Mouse (Mus musculus): ENCODE results near the gene Fam107b. TPM values are rescaled to one million over a fixed set of nuclear protein-coding genes. Genes with fewer than 3 reads are reported as not detected.

Gene Fam107b
- total RNA-seq, 1 experiment, result 15.0 TPM

- Histone ChIP-seq H3K36me3 (ENCODE audit: control insufficient read depth, insufficient read depth, low read length, poor library complexity, severe bottlenecking) (no peaks in the 10 kb centered on the region), H3K9ac (ENCODE audit: insufficient read depth, low read depth, low read length, poor library complexity, severe bottlenecking) (no peak overlapping the region), H3K9me3 (ENCODE audit: control insufficient read depth, insufficient read depth, low read depth, low read length) (no peaks in the 10 kb centered on the region), H3K27ac (ENCODE audit: insufficient read depth, low read depth, low read length, poor library complexity, severe bottlenecking) (no peak overlapping the region), H3K4me3 (ENCODE audit: insufficient read depth in 1 of 2, low read depth in 1 of 2, low read length in 2 of 2, poor library complexity in 1 of 2, severe bottlenecking in 1 of 2) (no peak overlapping the region), H3K4me1 (ENCODE audit: control insufficient read depth in 2 of 2, insufficient read depth in 2 of 2, low read length in 2 of 2, poor library complexity in 1 of 2) (no peaks in the 10 kb centered on the region)
- DNase-seq (ENCODE audit: low read depth, low spot score), result no peak
- in situ Hi-C loops (cut with MboI; ENCODE audit: low sequenced_read_pairs in 2 of 2, unreplicated experiment in 2 of 2), result no loop called here
- no peak for TF ChIP-seq MAFK (IDR thresholded peaks at IDR 0.05; ENCODE audit: insufficient read depth, low read depth, low read length)
- no peak for TF ChIP-seq HCFC1 (IDR thresholded peaks at IDR 0.05; ENCODE audit: borderline replicate concordance, insufficient read depth, low read length)
Measured at GRCm38 (mm10) chr2:3621568-3621967, 51.3 kb downstream of the Fam107b start.

- no peak for DNase-seq (ENCODE audit: low read depth, low spot score)
- Histone ChIP-seq H3K9me3 (ENCODE audit: control insufficient read depth, insufficient read depth, low read depth, low read length) (no peaks in the 10 kb centered on the region), H3K9ac (ENCODE audit: insufficient read depth, low read depth, low read length, poor library complexity, severe bottlenecking) (no peak overlapping the region), H3K27ac (ENCODE audit: insufficient read depth, low read depth, low read length, poor library complexity, severe bottlenecking) (no peak overlapping the region), H3K36me3 (ENCODE audit: control insufficient read depth, insufficient read depth, low read length, poor library complexity, severe bottlenecking) (no peaks in the 10 kb centered on the region), H3K4me1 (ENCODE audit: control insufficient read depth in 2 of 2, insufficient read depth in 2 of 2, low read length in 2 of 2, poor library complexity in 1 of 2) (no peaks in the 10 kb centered on the region), H3K4me3 (ENCODE audit: insufficient read depth in 1 of 2, low read depth in 1 of 2, low read length in 2 of 2, poor library complexity in 1 of 2, severe bottlenecking in 1 of 2) (no peak overlapping the region)
- in situ Hi-C loops (cut with MboI; ENCODE audit: low sequenced_read_pairs in 2 of 2, unreplicated experiment in 2 of 2), result no loop called here
- TF ChIP-seq ZC3H11A (IDR thresholded peaks at IDR 0.05; ENCODE audit: borderline replicate concordance, low read depth, low read length), result no peak
- TF ChIP-seq ZNF384 (IDR thresholded peaks at IDR 0.05; ENCODE audit: low read depth, low read length), result no peak
- no peak for TF ChIP-seq CHD2 (IDR thresholded peaks at IDR 0.05; ENCODE audit: low read depth, low read length)
- no peak for TF ChIP-seq MAFK (IDR thresholded peaks at IDR 0.05; ENCODE audit: insufficient read depth, low read depth, low read length)
- no peak for TF ChIP-seq HCFC1 (IDR thresholded peaks at IDR 0.05; ENCODE audit: borderline replicate concordance, insufficient read depth, low read length)
Measured at GRCm38 (mm10) chr2:3622158-3622557, 51.9 kb downstream of the Fam107b start.

GRCm38 (mm10) chr2:3623207-3623980 lies 53.1 kb downstream of the Fam107b start:
- in situ Hi-C loops (cut with MboI; ENCODE audit: low sequenced_read_pairs in 2 of 2, unreplicated experiment in 2 of 2), result no loop called here
- TF ChIP-seq ZNF384 (IDR thresholded peaks at IDR 0.05; ENCODE audit: low read depth, low read length) (no peak), CHD2 (IDR thresholded peaks at IDR 0.05; ENCODE audit: low read depth, low read length) (no peak), MAFK (IDR thresholded peaks at IDR 0.05; ENCODE audit: insufficient read depth, low read depth, low read length) (no peak), ZC3H11A (IDR thresholded peaks at IDR 0.05; ENCODE audit: borderline replicate concordance, low read depth, low read length) (no peak), HCFC1 (IDR thresholded peaks at IDR 0.05; ENCODE audit: borderline replicate concordance, insufficient read depth, low read length) (no peak)

GRCm38 (mm10) chr2:3623981-3624584 lies 53.8 kb downstream of the Fam107b start:
- H3K4me3 ChIP-seq (ENCODE audit: insufficient read depth in 1 of 2, low read depth in 1 of 2, low read length in 2 of 2, poor library complexity in 1 of 2, severe bottlenecking in 1 of 2), result no peak overlapping the region

More at GRCm38 (mm10) chr2:3623207-3623980, 53.1 kb downstream of the Fam107b start:
- H3K36me3 ChIP-seq (ENCODE audit: control insufficient read depth, insufficient read depth, low read length, poor library complexity, severe bottlenecking), result no peaks in the 10 kb centered on the region
- no peak overlapping the region for H3K27ac ChIP-seq (ENCODE audit: insufficient read depth, low read depth, low read length, poor library complexity, severe bottlenecking)
- H3K9me3 ChIP-seq (ENCODE audit: control insufficient read depth, insufficient read depth, low read depth, low read length), result no peaks in the 10 kb centered on the region
- no peak overlapping the region for H3K9ac ChIP-seq (ENCODE audit: insufficient read depth, low read depth, low read length, poor library complexity, severe bottlenecking)
- no peak for DNase-seq (ENCODE audit: low read depth, low spot score)
- H3K4me1 ChIP-seq (ENCODE audit: control insufficient read depth in 2 of 2, insufficient read depth in 2 of 2, low read length in 2 of 2, poor library complexity in 1 of 2), result no peaks in the 10 kb centered on the region
- H3K4me3 ChIP-seq (ENCODE audit: insufficient read depth in 1 of 2, low read depth in 1 of 2, low read length in 2 of 2, poor library complexity in 1 of 2, severe bottlenecking in 1 of 2), result no peak overlapping the region

More at GRCm38 (mm10) chr2:3623981-3624584, 53.8 kb downstream of the Fam107b start:
- H3K36me3 ChIP-seq (ENCODE audit: control insufficient read depth, insufficient read depth, low read length, poor library complexity, severe bottlenecking), result no peaks in the 10 kb centered on the region
- no peaks in the 10 kb centered on the region for H3K4me1 ChIP-seq (ENCODE audit: control insufficient read depth in 2 of 2, insufficient read depth in 2 of 2, low read length in 2 of 2, poor library complexity in 1 of 2)
- in situ Hi-C loops (cut with MboI; ENCODE audit: low sequenced_read_pairs in 2 of 2, unreplicated experiment in 2 of 2), result no loop called here
- no peaks in the 10 kb centered on the region for H3K9me3 ChIP-seq (ENCODE audit: control insufficient read depth, insufficient read depth, low read depth, low read length)
- no peak for DNase-seq (ENCODE audit: low read depth, low spot score)
- H3K27ac ChIP-seq (ENCODE audit: insufficient read depth, low read depth, low read length, poor library complexity, severe bottlenecking), result no peak overlapping the region
- no peak overlapping the region for H3K9ac ChIP-seq (ENCODE audit: insufficient read depth, low read depth, low read length, poor library complexity, severe bottlenecking)
- TF ChIP-seq ZNF384 (IDR thresholded peaks at IDR 0.05; ENCODE audit: low read depth, low read length) (no peak), HCFC1 (IDR thresholded peaks at IDR 0.05; ENCODE audit: borderline replicate concordance, insufficient read depth, low read length) (no peak), MAFK (IDR thresholded peaks at IDR 0.05; ENCODE audit: insufficient read depth, low read depth, low read length) (no peak), CHD2 (IDR thresholded peaks at IDR 0.05; ENCODE audit: low read depth, low read length) (no peak), ZC3H11A (IDR thresholded peaks at IDR 0.05; ENCODE audit: borderline replicate concordance, low read depth, low read length) (no peak)
